Mouse (Mus musculus): ENCODE measurements around the gene Alg13. TPM values are rescaled to one million over a fixed set of nuclear protein-coding genes. Genes with fewer than 3 reads are reported as not detected.

Gene Alg13
- polyA plus RNA-seq, 1 experiment: 13.4 TPM

DNA sequence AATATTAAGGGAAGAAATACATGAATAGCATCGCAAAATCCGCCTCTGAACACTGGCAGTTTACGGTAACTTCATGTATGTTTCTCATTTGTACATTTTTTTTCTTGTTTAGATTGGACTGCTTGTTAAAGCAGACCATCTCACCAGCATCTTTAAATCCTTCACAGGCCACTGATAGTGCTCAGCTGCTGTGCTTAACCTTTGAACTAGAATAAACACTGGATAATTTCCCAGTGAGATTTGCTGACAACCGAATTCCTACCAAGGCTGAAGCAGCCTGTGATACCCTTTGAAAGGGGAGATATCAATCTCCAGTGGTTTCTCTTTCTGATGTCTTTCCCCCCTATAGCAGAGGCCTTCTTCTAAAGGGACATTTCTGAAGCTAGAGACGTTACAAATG is 90.4 kb downstream of the Alg13 start:
- Histone ChIP-seq H3K4me3 (ENCODE audit: insufficient read depth, low read depth, low read length) (no peak overlapping the region), H3K27ac (replicated peaks; ENCODE audit: low read depth, low read length) (no peak overlapping the region), H3K4me1 (ENCODE audit: control insufficient read depth, insufficient read depth, insufficient read length, low read length) (no peaks in the 10 kb centered on the region)

DNA sequence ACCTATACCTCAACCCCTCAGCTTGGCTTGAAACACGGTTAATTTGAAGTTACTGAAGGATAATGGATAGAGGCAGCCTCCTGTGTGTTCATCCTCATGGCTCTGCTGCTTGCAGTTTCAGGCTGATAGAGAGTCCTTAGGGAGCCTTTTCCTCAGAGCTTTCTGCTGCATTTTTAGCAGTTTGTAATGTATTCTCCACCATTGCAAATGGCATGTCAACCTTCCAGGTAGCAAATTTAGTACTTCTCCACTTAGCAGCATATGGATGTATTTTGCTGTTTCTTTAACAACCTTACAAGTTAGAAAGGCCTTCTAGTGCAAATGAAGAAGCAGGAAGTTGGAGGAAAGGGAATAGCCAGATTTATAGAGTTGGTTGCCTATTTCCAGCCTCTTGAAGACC is 102.7 kb downstream of the Alg13 start:
- no peak overlapping the region for H3K4me3 ChIP-seq (ENCODE audit: insufficient read depth, low read depth, low read length)
- H3K27ac ChIP-seq (replicated peaks; ENCODE audit: low read depth, low read length): no peak overlapping the region
- no peaks in the 10 kb centered on the region for H3K4me1 ChIP-seq (ENCODE audit: control insufficient read depth, insufficient read depth, insufficient read length, low read length)

DNA sequence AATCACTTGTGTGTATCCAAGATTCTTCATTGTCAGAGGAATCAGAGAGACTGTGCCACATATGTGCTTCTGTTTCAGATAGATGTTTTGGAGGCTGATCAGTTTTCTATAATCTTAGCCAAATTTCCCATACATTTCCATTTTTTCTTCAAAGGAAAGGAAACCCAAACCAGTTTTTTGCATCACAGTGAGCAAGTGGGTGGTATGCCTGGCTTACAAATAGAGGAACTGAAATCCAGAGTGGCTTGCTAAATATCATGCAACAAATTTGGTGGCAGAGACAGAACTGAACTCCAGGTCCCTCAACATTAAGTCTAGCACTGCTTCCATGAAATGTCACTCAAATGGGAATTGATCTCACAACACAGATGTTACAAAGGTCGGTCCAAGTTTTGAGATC is 103.5 kb downstream of the Alg13 start:
- Histone ChIP-seq H3K4me3 (ENCODE audit: insufficient read depth, low read depth, low read length) (no peak overlapping the region), H3K27ac (replicated peaks; ENCODE audit: low read depth, low read length) (no peak overlapping the region), H3K4me1 (ENCODE audit: control insufficient read depth, insufficient read depth, insufficient read length, low read length) (no peaks in the 10 kb centered on the region)

DNA sequence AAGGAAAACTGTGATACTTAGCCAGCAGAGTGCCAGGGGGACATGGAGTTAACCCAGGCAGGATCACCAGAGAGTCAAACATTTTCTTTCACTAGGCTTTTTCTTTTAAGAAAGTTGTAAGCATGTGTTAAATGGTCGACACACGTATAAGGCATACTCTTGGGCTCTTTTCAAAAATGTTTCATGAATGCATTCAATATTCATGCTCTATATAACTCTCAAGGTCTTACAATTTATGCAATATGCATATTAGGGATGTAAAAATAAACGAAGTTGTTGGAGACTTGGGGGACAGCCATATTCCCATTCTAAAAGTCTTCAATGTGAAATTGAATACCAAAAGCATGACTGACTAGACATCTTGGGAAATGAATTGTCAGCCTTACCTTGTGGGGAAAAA is 106.2 kb downstream of the Alg13 start:
- Histone ChIP-seq H3K27ac (replicated peaks; ENCODE audit: low read depth, low read length) (no peak overlapping the region), H3K4me1 (ENCODE audit: control insufficient read depth, insufficient read depth, insufficient read length, low read length) (no peaks in the 10 kb centered on the region), H3K4me3 (ENCODE audit: insufficient read depth, low read depth, low read length) (no peak overlapping the region)

Other genes starting within 250 kb of the Alg13 start
- gene A730046J19Rik, start 164.1 kb upstream of the Alg13 start, polyA plus RNA-seq (2012; ENCODE audit: insufficient read depth, insufficient read length, missing spikeins): not detected in 2 replicates
- gene Trpc5os, start 138.8 kb downstream of the Alg13 start, polyA plus RNA-seq (2012; ENCODE audit: insufficient read depth, insufficient read length, missing spikeins): not detected in 2 replicates